Mouse (Mus musculus): ENCODE measurements at regions not wholly inside any gene's neighbourhood (a gene's known extent, or its start where the extent isn't known, plus 50 kb on each side); places are given as distances from the start of the nearest gene placed in this dataset.

- in situ Hi-C loops (cut with MboI, MseI): no loop called here
Observed at GRCm38 (mm10) chr1:108339827-108340226, 750.0 kb downstream of the Serpinb8 start.

- in situ Hi-C loops (cut with MboI, MseI): no loop called here
Observed at GRCm38 (mm10) chr1:108341352-108341751, 751.5 kb downstream of the Serpinb8 start.

GRCm38 (mm10) chr1:108363788-108364187 is 774.0 kb downstream of the Serpinb8 start:
- in situ Hi-C loops (cut with MboI, MseI): no loop called here

- in situ Hi-C loops (cut with MboI, MseI): no loop called here
Observed at GRCm38 (mm10) chr1:108369904-108370600, 780.2 kb downstream of the Serpinb8 start.

- in situ Hi-C loops (cut with MboI, MseI): loop anchor here (25.0 kb wide), 1 partner anchor 1553 kb away; no protein-coding TSS in a partner anchor
Observed at GRCm38 (mm10) chr1:108389930-108390329, 800.1 kb downstream of the Serpinb8 start.

- in situ Hi-C loops (cut with MboI, MseI): loop anchor here (25.0 kb wide), 1 partner anchor 1553 kb away; no protein-coding TSS in a partner anchor
Observed at GRCm38 (mm10) chr1:108390497-108390896, 800.7 kb downstream of the Serpinb8 start.

GRCm38 (mm10) chr1:108439845-108440244 is 850.0 kb downstream of the Serpinb8 start:
- in situ Hi-C loops (cut with MboI, MseI): no loop called here

- in situ Hi-C loops (cut with MboI, MseI): loop anchor here (10.0 kb wide), 1 partner anchor 362 kb away; no protein-coding TSS in a partner anchor
Observed at GRCm38 (mm10) chr1:108452776-108453175, 863.0 kb downstream of the Serpinb8 start.

GRCm38 (mm10) chr1:108472031-108472430 is 882.2 kb downstream of the Serpinb8 start:
- in situ Hi-C loops (cut with MboI, MseI): no loop called here

- in situ Hi-C loops (cut with MboI, MseI): no loop called here
Observed at GRCm38 (mm10) chr1:108498854-108499253, 909.0 kb downstream of the Serpinb8 start.

GRCm38 (mm10) chr1:108527424-108527823 is 937.6 kb downstream of the Serpinb8 start:
- in situ Hi-C loops (cut with MboI, MseI): no loop called here

- in situ Hi-C loops (cut with MboI, MseI): loop anchor here (10.0 kb wide), 1 partner anchor 1587 kb away; no protein-coding TSS in a partner anchor
Observed at GRCm38 (mm10) chr1:108538238-108538637, 948.4 kb downstream of the Serpinb8 start.

GRCm38 (mm10) chr1:108548721-108549120 is 958.9 kb downstream of the Serpinb8 start:
- in situ Hi-C loops (cut with MboI, MseI): no loop called here

- in situ Hi-C loops (cut with MboI, MseI): no loop called here
Observed at GRCm38 (mm10) chr1:108558882-108559281, 969.1 kb downstream of the Serpinb8 start.

- in situ Hi-C loops (cut with MboI, MseI): no loop called here
Observed at GRCm38 (mm10) chr1:108562981-108563380, 973.2 kb downstream of the Serpinb8 start.

GRCm38 (mm10) chr1:108571977-108572376 is 982.2 kb downstream of the Serpinb8 start:
- in situ Hi-C loops (cut with MboI, MseI): no loop called here

- in situ Hi-C loops (cut with MboI, MseI): no loop called here
Observed at GRCm38 (mm10) chr1:108572765-108573164, 983.0 kb downstream of the Serpinb8 start.

GRCm38 (mm10) chr1:108576806-108577205 is 987.0 kb downstream of the Serpinb8 start:
- in situ Hi-C loops (cut with MboI, MseI): no loop called here

- in situ Hi-C loops (cut with MboI, MseI): no loop called here
Observed at GRCm38 (mm10) chr1:108577793-108578192, 988.0 kb downstream of the Serpinb8 start.

- in situ Hi-C loops (cut with MboI, MseI): no loop called here
Observed at GRCm38 (mm10) chr1:108592720-108593422, 1003.1 kb downstream of the Serpinb8 start.

GRCm38 (mm10) chr1:108597129-108597528 is 1007.3 kb downstream of the Serpinb8 start:
- in situ Hi-C loops (cut with MboI, MseI): no loop called here
